Mouse (Mus musculus) brain, adult 10 weeks (tissue): ENCODE data around the gene D430042O09Rik. TPM values are rescaled to one million over a fixed set of nuclear protein-coding genes. Genes with fewer than 3 reads are reported as not detected.

Experiments
- polyA plus RNA-seq: library from polyadenylated mRNA; stranded (reverse); fragments of 350-450 nt; fragmentation: Illumina TruSeq; extraction: RNeasy Lipid Tissue Mini Kit (QIAGEN cat#74804); gene quantifications from one replicate; pipeline ENCODE4 v1.2.3, GENCODE M21; 2015; ENCODE audit warnings: low read depth, low replicate concordance

D430042O09Rik gene
- 10.5 TPM for polyA plus RNA-seq

DNA sequence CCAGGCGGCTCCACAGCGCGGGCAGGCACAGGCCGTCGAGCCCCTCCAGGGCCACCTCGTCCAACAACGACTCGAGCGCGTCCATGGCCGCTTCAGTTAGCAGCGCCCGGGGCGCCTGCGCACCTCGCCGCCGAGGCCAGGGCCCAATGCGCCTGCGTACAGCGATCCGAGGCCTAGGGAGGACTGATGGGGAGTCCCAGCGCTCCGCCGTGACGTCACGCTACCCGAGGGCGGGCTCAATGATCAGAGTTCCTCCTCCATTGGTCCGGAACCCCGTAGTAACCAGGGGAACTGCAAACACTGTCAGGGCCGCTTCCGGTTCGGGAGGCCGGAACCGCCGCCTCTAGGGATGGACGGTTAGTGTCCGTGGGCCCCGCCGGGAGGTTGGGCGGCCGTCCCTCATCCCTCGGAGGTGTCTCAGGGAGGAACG, at the start of gene D430042O09Rik, which contains the start of gene Gtf3c1:
Gene D430042O09Rik, plus strand, starts transcription at position 296 of the 430 bp plus-strand sequence.
Gene Gtf3c1, minus strand, starts transcription at position 188 of the 430 bp plus-strand sequence.

Other genes starting within 250 kb of the D430042O09Rik start
- gene Nsmce1, start 216.3 kb upstream of the D430042O09Rik start, polyA plus RNA-seq: 30.0 TPM
- gene Il4ra, start 155.8 kb upstream of the D430042O09Rik start, polyA plus RNA-seq: 5.5 TPM
- gene Il21r, start 104.5 kb upstream of the D430042O09Rik start, polyA plus RNA-seq: 1.5 TPM
- gene Gtf3c1, start 108 bp upstream of the D430042O09Rik start, polyA plus RNA-seq: 43.3 TPM